Mouse (Mus musculus) heart, embryonic 12.5 days (tissue): Measurements from ENCODE around the gene Cpm. TPM values are rescaled to one million over a fixed set of nuclear protein-coding genes. Genes with fewer than 3 reads are reported as not detected.
"Not testable (repeated sequence)": the region's sequence is repeated elsewhere in the genome, so short reads cannot be mapped to it uniquely, and the experiment has no call there.

Experiments
- ATAC-seq: fragments of 200-750 bp; cut with Nextera tagmentation; 2 replicates; pipeline ENCODE4 v1.8.0; 2017; ENCODE audit warnings: moderate TSS enrichment, moderate library complexity; ENCODE audit not compliant: insufficient number of reproducible peaks, low FRiP score
- H3K27ac ChIP-seq: fragments of 300-500 bp; sonication (generic); 2 replicates; pipeline ENCODE4 v1.5.1; 2016; ENCODE audit warnings: mild to moderate bottlenecking, moderate library complexity; ENCODE audit not compliant: poor library complexity, severe bottlenecking
- H3K27me3 ChIP-seq: fragments of 300-500 bp; sonication (generic); replicated peaks from 2 replicates; pipeline ENCODE4 v1.6.1; 2016; ENCODE audit warnings: mild to moderate bottlenecking, moderate library complexity
- H3K36me3 ChIP-seq: fragments of 300-500 bp; sonication (generic); 2 replicates; pipeline ENCODE4 v1.6.1; 2016; ENCODE audit warnings: mild to moderate bottlenecking, moderate library complexity
- H3K4me1 ChIP-seq: fragments of 300-500 bp; sonication (generic); replicated peaks from 2 replicates; pipeline ENCODE4 v1.6.1; 2016; ENCODE audit warnings: mild to moderate bottlenecking
- H3K4me2 ChIP-seq: fragments of 300-500 bp; sonication (generic); 2 replicates; pipeline ENCODE4 v1.6.1; 2016; ENCODE audit warnings: mild to moderate bottlenecking, moderate library complexity
- H3K4me3 ChIP-seq: fragments of 300-500 bp; sonication (generic); 2 replicates; pipeline ENCODE4 v1.5.1; 2016; ENCODE audit warnings: mild to moderate bottlenecking
- H3K9ac ChIP-seq: fragments of 300-500 bp; sonication (generic); 2 replicates; pipeline ENCODE4 v1.6.1; 2016; ENCODE audit warnings: mild to moderate bottlenecking, moderate library complexity
- H3K9me3 ChIP-seq: fragments of 300-500 bp; sonication (generic); replicated peaks from 2 replicates; pipeline ENCODE4 v1.6.1; 2016; ENCODE audit warnings: mild to moderate bottlenecking, moderate library complexity
- WGBS: fragments of 180-500 bp; shearing (Covaris S2); methylation state at CpG from one replicate; pipeline ENCODE4 v1.1.7; 2016; 5-methylcytosine and 5-hydroxymethylcytosine counted together
- polyA plus RNA-seq: library from polyadenylated mRNA; unstranded; fragments of >200 nt; fragmentation: Nextera tagmentation; extraction: Ambion mirVana; gene quantifications from 2 replicates; pipeline ENCODE4 v1.2.1, GENCODE M21; 2016

The Cpm gene
- polyA plus RNA-seq, 1 experiment from 2014 or later = 2.5 TPM

DNA sequence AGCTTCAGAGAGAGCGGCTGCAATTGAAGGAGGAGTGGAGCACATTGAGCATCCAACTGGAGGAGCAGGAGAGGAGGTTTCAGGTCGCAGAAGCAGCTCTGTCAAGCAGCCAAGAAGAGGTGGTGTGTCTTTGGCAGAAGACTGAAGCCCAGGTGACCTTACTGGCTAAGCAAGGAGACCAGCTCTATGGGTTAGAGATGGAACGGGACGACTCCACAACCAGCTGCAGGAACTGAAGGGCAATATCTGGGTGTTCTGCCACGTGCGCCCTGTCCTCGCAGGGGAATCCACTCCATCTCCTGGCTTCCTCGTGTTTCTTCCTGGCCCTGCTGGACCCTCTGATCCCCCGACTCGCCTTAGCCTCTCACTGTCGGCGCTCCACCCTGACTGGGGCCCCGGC lies 34.4 kb upstream of the Cpm start:
- Histone ChIP-seq H3K9me3 (no peaks in the 10 kb centered on the region), H3K4me3 (no peak overlapping the region), H3K27ac (no peak overlapping the region), H3K4me1 (peaks cover 7% of the 10 kb centered on the region; the same call in 1 of the 2 replicates), H3K27me3 (no peaks in the 10 kb centered on the region), H3K4me2 (no peak overlapping the region), H3K36me3 (no peaks in the 10 kb centered on the region), H3K9ac (no peak overlapping the region)
- 95% methylated on average over 13 of the region's 13 CpGs for WGBS
- no peak for ATAC-seq

DNA sequence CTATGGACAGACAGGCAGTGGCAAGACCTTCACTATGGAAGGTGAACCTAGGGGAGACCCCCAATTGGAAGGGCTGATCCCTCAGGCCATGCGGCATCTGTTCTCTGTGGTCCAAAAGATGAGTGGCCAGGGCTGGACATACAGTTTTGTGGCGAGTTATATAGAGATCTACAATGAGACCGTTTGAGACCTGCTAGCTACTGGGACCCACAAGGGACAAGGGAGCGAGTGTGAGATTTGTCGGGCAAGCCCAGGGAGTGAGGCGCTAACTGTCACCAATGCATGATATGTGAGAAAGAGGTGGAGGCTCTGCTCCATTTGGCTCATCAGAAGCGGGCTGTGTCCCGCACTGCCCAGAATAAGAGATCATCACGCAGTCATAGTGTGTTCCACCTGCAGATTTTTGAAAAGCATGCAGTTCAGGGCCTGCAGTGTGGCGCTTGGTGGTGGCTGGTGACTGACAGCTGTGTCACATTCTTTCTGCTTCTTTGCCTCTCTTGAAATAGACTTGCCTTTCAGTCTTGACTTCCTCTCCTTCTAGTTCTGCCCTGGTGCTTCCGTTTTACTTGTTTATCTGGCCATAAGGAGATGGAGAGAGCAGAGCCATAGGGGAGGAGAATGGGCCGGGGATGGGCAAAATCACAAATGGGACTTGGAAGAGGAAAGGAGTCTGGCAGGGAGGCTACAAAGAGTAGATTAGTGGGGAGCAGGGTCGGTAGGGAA lies 33.7 kb upstream of the Cpm start:
- Histone ChIP-seq H3K4me3 (no peak overlapping the region), H3K4me1 (peaks cover 7% of the 10 kb centered on the region; the same call in 1 of the 2 replicates), H3K36me3 (no peaks in the 10 kb centered on the region), H3K9ac (no peak overlapping the region), H3K27ac (no peak overlapping the region), H3K9me3 (no peaks in the 10 kb centered on the region), H3K4me2 (no peak overlapping the region), H3K27me3 (no peaks in the 10 kb centered on the region)
- 66% methylated on average over 13 of the region's 13 CpGs for WGBS
- no peak for ATAC-seq

DNA sequence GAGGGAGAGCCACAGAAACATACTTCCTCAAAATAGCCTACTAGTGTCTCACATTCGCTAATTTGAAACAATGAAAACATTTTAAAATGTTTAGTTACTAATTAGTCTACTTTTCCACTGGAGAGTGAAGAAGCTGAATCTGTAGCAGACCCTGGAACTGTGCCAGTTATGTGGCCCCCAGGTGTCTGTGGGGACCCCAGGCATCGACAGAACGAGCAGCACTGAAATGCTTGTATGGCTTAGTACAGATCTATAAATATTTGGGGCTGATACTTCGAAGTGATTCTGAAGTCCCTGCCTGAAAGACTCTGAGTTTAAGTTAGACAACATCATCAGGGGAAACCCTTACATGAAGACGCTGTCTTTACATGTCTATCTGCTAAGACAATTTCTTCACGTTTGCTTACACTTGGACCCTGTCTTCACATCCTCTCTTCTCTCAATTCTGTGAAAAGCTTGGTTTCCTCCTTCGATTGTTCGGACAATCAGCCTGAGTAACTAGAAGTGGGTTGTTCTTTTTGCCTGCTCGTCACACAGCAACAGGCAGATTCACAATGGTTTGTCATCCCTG lies 33.0 kb upstream of the Cpm start:
- Histone ChIP-seq H3K9me3 (no peaks in the 10 kb centered on the region), H3K27me3 (no peaks in the 10 kb centered on the region), H3K4me1 (peaks cover 7% of the 10 kb centered on the region; the same call in 1 of the 2 replicates), H3K27ac (no peak overlapping the region), H3K36me3 (no peaks in the 10 kb centered on the region), H3K9ac (no peak overlapping the region), H3K4me3 (no peak overlapping the region), H3K4me2 (no peak overlapping the region)
- 67% methylated on average over 9 of the region's 9 CpGs for WGBS
- no peak for ATAC-seq

DNA sequence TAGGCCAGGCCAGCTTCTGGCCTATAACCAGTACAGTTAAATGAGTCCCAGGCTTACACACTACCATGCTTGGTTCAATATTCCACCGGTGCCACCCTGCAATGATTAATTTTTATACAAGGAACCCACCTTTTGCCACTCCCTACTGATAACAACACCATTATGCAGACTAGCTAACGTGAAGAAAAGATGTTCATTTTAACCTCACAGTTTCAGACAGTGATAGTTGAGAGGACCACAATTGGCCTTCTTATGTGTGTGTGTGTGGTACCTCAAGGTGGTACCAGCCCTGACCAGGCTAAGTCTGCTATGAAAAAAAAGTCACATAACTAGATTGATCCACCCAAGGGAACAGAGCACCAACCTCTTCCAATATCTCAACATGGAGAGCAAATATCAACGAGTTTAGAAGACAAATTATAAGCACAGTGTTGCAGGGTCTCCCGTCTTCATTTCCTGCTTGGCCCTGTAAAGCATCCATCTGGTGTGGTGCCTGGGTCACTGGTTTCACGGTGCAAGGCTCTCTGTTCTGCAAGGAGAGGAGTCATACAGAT lies 32.5 kb upstream of the Cpm start:
- H3K36me3 ChIP-seq = no peaks in the 10 kb centered on the region
- H3K9me3 ChIP-seq = no peaks in the 10 kb centered on the region
- no peak overlapping the region for H3K9ac ChIP-seq
- WGBS = 73% methylated on average over 5 of the region's 5 CpGs
- no peak overlapping the region for H3K27ac ChIP-seq
- no peak overlapping the region for H3K4me3 ChIP-seq
- ATAC-seq = no peak
- H3K4me1 ChIP-seq = peaks cover 7% of the 10 kb centered on the region; the same call in 1 of the 2 replicates
- H3K27me3 ChIP-seq = no peaks in the 10 kb centered on the region
- H3K4me2 ChIP-seq = no peak overlapping the region

DNA sequence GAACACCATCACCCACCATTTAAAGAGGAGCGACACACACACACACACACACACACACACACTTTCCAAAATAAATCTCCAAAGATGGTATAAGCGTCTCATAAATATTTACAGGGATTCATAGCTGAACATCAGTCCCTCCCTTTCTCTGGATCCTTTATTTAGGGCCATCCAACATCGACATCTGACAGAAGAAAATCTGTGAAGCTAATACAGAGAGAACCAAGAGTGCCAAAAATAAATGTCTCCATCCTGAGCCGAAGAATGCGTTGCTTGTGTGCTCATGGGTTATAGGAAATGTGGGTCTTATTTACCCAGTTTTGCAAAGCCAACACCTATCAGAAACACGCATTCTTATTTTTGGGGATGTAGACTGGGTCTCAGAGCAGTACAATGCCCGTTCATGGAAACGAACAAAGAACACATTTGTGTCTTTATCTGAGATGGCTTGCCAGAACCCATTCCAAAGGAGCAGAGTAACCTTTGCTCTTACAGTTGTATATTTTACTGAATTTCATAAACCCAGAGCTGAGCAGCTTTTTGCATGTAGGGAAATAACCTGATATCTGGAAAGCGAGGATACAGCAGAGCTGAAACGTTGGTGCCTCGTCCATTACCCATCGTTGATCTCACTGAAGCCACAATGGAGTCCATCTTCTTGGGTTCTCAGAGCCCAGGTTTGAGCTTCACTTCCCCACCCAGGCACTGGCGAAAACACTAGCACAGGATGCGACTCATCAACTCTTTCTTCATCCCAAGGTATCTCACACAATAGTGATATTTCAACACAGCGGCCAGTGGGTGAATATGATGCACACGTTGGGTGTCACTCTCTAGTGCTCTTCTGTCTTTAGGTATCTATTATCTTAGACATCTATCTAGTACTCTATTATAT lies 31.7 kb upstream of the Cpm start:
- WGBS = 85% methylated on average over 16 of the region's 16 CpGs
- H3K36me3 ChIP-seq, H3K27ac ChIP-seq, H3K4me2 ChIP-seq, ATAC-seq, H3K4me1 ChIP-seq, H3K9ac ChIP-seq, H3K9me3 ChIP-seq, H3K4me3 ChIP-seq, H3K27me3 ChIP-seq: not testable (repeated sequence)

DNA sequence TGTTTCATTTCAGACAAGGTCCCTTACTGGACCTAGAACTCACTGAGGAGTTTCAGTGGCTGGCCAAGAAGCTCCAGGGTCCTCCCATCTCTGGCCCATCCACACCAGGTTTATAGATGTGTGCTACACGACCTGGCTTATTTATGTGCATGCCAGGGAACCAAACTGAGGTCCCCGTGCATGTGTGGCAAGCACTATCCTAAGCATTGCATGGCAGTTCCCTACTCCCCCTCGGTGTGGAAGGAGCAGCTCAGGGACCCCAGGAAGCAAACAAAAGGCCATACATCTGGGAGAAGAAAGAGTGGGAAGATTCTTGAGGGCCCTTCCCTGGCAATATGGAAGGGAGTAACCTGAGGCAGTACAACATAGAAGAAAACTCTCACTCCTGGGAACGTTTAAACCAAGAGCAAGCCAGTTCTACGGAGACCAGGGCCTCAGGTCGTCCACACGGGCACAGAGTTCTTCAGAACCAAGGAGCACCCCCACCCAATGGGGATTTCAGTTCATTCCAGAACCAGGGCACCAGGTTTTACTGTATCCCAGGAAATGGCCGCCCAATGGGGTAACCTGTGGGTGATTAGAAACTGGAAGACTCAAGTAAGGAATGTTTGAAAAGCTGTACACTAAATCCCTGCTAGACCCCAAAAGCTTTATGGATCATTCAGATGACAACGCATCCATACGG lies 30.9 kb upstream of the Cpm start:
- Histone ChIP-seq H3K4me2 (no peak overlapping the region), H3K36me3 (no peaks in the 10 kb centered on the region), H3K9ac (no peak overlapping the region), H3K9me3 (no peaks in the 10 kb centered on the region), H3K4me3 (no peak overlapping the region), H3K27ac (no peak overlapping the region), H3K27me3 (no peaks in the 10 kb centered on the region), H3K4me1 (peaks cover 7% of the 10 kb centered on the region; the same call in 1 of the 2 replicates)
- no peak for ATAC-seq
- 77% methylated on average over 10 of the region's 10 CpGs for WGBS

DNA sequence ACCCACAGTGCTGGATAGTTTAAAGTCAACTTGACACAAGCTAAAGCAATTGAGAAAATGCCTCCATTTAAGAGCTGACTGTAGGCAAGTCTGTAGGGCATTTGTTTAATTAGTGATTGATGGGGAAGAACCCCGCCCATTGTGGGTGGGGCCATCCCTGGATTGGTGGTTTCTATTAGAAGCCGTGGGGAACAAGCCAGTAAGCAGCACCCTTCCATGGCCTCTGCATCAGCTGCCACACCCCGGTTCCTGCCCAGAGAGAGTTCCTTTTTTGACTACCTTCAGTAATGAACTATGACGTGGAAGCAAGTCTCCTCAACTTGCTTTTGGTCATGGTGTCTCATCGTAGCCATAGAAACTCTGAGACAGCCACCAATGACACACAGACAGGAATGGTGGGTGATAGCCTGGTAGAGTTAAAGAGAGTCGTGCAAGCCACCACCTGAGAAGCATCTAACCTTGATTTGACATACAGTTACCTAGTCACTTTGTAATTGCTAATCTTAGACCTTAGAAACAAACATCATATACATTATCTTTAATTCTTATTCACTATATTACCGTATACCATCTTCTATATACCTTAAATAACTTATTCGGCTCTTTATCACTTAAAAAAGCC lies 30.2 kb upstream of the Cpm start:
- not testable (repeated sequence) for H3K4me3 ChIP-seq, ATAC-seq, H3K4me2 ChIP-seq, H3K4me1 ChIP-seq, H3K9me3 ChIP-seq, H3K36me3 ChIP-seq, H3K27me3 ChIP-seq, H3K9ac ChIP-seq, H3K27ac ChIP-seq
- 79% methylated on average over 8 of the region's 8 CpGs for WGBS

DNA sequence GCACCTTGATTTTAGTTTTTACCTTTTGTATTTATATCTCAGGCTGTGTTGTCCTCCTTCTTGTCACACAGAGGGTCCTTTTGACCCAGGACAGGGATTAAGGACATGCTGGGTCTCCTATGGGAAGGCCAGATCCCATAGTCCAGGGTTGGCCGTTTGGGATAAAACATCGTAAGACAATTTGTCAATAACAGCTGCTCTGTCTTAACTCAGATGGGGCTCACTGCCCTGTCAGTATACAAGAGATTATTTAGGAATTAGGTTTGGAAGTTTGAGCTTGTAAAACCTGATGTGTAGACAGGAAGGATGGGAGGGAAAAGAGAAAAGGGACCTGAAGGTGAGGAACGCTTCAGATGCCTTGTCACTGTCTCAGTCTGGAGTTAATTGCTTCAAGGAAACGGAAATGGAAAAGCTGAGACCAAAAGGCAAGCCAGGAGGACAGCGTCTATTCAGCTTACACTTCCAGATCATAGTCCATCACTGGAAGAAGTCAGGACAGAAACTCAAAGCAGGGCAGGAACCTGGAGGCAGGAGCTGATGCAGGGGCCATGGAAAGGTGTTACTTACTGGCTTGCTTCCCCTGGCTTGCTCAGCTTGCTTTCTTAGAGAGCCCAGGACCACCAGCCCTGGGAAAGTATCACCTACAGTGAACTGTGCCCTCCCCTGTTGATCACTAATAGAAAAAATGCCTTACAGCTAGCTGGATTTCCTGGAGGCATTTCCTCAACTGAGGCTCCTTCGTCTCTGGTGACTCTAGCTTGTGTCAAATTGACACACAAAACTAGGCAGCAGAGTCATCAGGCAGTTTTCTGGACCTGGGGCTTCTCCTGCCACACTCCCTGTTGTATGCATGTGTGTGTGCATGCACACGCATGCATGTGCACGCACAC lies 27.9 kb upstream of the Cpm start:
- Histone ChIP-seq H3K4me2 (no peak overlapping the region), H3K27ac (no peak overlapping the region), H3K9me3 (no peaks in the 10 kb centered on the region), H3K4me1 (no peaks in the 10 kb centered on the region), H3K36me3 (no peaks in the 10 kb centered on the region), H3K27me3 (no peaks in the 10 kb centered on the region), H3K9ac (no peak overlapping the region), H3K4me3 (no peak overlapping the region)
- 62% methylated on average over 8 of the region's 8 CpGs for WGBS
- no peak for ATAC-seq

DNA sequence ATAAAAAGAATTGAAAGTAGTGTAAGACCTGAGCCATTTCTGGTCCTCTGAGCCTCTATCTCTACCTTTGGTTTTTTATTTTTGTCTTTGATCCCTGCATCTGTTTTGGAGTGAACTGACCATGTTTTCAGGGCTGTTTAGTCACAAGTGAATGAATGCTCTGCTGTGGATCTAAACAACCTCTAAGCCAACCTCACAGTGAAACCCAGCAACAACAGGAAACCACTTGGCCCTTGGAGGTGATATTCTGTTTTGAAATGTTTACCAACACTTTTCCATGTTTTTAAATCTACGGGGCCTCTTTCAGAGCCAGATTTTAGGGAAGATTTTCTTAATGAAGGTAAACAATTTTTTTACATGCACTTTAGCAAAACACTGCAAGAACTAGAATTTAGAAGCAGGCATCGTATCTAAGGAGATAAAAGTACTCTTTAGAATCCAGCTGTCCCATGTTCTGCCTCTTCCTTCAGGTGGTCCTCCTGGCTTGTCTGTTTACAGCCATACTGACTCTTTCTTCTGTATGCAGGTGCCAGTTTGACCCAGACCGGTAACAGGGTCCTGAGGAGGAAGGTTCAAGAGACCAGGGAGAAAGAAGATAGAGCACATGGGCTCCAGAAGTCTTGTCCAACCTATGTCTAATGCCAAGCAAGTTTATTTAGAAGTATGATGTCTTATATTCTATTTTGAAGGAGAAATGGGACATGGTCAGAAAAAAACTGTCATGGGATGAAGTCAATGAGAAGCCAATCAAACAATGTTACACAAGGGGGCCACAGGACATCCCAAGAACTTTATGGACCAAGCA lies 26.8 kb upstream of the Cpm start:
- Histone ChIP-seq H3K9ac (no peak overlapping the region), H3K36me3 (no peaks in the 10 kb centered on the region), H3K4me2 (no peak overlapping the region), H3K9me3 (no peaks in the 10 kb centered on the region), H3K27me3 (no peaks in the 10 kb centered on the region), H3K4me3 (no peak overlapping the region), H3K27ac (no peak overlapping the region), H3K4me1 (no peaks in the 10 kb centered on the region)
- ATAC-seq = no peak
- 81% methylated on average over 3 of the region's 3 CpGs for WGBS
